Mouse (Mus musculus): ENCODE data around the gene Ttc28. TPM values are rescaled to one million over a fixed set of nuclear protein-coding genes. Genes with fewer than 3 reads are reported as not detected.

Gene Ttc28
- total and polyA plus RNA-seq, 3 experiments = 1.1 to 1.8 TPM; not detected in 1

DNA sequence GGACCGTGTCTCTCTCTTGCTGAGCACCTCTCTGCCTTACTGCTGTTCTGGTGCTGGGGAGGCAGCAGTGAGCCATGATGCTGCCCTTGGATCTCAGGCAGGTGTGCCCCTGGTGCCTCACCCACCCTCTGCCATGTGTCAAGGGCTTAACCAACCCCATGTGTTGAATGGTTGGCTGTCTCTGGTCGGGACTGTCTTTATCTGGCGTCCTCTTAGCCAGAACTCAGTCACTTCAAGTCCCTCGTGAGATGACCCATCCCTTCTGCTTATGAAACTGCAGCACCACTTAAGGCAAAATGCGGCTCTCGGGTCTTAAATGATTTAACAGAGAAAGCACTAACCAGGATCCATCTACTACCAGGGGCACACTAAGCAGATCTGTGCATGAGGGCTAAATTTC lies 283.3 kb downstream of the Ttc28 start:
- DNase-seq (ENCODE audit: low read depth, low spot score) = no peak
- H3K9ac ChIP-seq (ENCODE audit: control insufficient read depth, low read depth, low read length, poor library complexity, severe bottlenecking) = no peak overlapping the region
- no peak for TF ChIP-seq CHD2 (IDR thresholded peaks at IDR 0.05; ENCODE audit: low read length)
- no peak for TF ChIP-seq POLR2AphosphoS5 (IDR thresholded peaks at IDR 0.05; ENCODE audit: borderline replicate concordance, low read depth, low read length)
- no peak for TF ChIP-seq ZKSCAN1 (IDR thresholded peaks at IDR 0.05; ENCODE audit: low read depth, low read length)
- no peak for TF ChIP-seq BHLHE40 (IDR thresholded peaks at IDR 0.05; ENCODE audit: borderline replicate concordance, low read depth, low read length)
- TF ChIP-seq ETS1 (IDR thresholded peaks at IDR 0.05; ENCODE audit: low read depth, low read length) = no peak
- no peak for TF ChIP-seq RAD21 (IDR thresholded peaks at IDR 0.05; ENCODE audit: low read depth, low read length)
- no peak for TF ChIP-seq CHD1 (IDR thresholded peaks at IDR 0.05; ENCODE audit: low read depth, low read length)
- TF ChIP-seq TAL1 (IDR thresholded peaks at IDR 0.05; ENCODE audit: low read length) = no peak
- no peak for TF ChIP-seq USF1 (IDR thresholded peaks at IDR 0.05; ENCODE audit: low read depth, low read length)
- TF ChIP-seq POLR2AphosphoS2 (IDR thresholded peaks at IDR 0.05; ENCODE audit: low read length) = no peak
- TF ChIP-seq GATA1 (IDR thresholded peaks at IDR 0.05; ENCODE audit: low read depth, low read length) = no peak
- no peak for TF ChIP-seq RCOR1 (IDR thresholded peaks at IDR 0.05; ENCODE audit: low read depth, low read length)
- no peak for TF ChIP-seq MAFK (IDR thresholded peaks at IDR 0.05; ENCODE audit: borderline replicate concordance, low read depth, low read length)
- no peak for TF ChIP-seq GABPA (IDR thresholded peaks at IDR 0.05; ENCODE audit: low read depth, low read length)
- TF ChIP-seq MYC (IDR thresholded peaks at IDR 0.05; ENCODE audit: low read depth, low read length) = no peak
- TF ChIP-seq MAX (IDR thresholded peaks at IDR 0.05; ENCODE audit: low read length) = no peak
- no peak for TF ChIP-seq USF2 (IDR thresholded peaks at IDR 0.05; ENCODE audit: borderline replicate concordance in 1 of 2, insufficient read depth in 1 of 2, low read depth in 1 of 2, low read length in 2 of 2)
- TF ChIP-seq KAT2A (conservative IDR thresholded peaks at IDR 0.05; ENCODE audit: low read depth, low read length) = no peak
- TF ChIP-seq SIN3A (IDR thresholded peaks at IDR 0.05; ENCODE audit: low read length) = no peak
- no peak for TF ChIP-seq EP300 (IDR thresholded peaks at IDR 0.05; ENCODE audit: low read depth in 1 of 2, low read length in 2 of 2)
- H3K36me3 ChIP-seq (ENCODE audit: control insufficient read depth in 1 of 2, insufficient read depth in 2 of 2, low read length in 2 of 2) = peaks cover 0 to 9% of the 10 kb centered on the region in 2 experiments; a peak in 2 of 4 replicates
- H3K4me1 ChIP-seq (ENCODE audit: control insufficient read depth in 1 of 2, insufficient read depth in 2 of 2, low read length in 2 of 2) = peaks cover 0 to 11% of the 10 kb centered on the region in 2 experiments; a peak in 2 of 4 replicates
- H3K4me3 ChIP-seq (ENCODE audit: control insufficient read depth in 1 of 2, insufficient read depth in 1 of 2, low read depth in 2 of 2, low read length in 2 of 2) = no peak overlapping the region
- no peaks in the 10 kb centered on the region for H3K27me3 ChIP-seq (ENCODE audit: control insufficient read depth in 1 of 2, insufficient read depth in 2 of 2, low read length in 2 of 2)
- no peaks in the 10 kb centered on the region for H3K9me3 ChIP-seq (replicated peaks; ENCODE audit: insufficient read depth, low read length)
- no peak overlapping the region for H3K27ac ChIP-seq (ENCODE audit: control insufficient read depth, low read depth, low read length)
- no peaks in the 10 kb centered on the region for H3K79me2 ChIP-seq (ENCODE audit: control insufficient read depth, insufficient read depth, low read length, poor library complexity)

DNA sequence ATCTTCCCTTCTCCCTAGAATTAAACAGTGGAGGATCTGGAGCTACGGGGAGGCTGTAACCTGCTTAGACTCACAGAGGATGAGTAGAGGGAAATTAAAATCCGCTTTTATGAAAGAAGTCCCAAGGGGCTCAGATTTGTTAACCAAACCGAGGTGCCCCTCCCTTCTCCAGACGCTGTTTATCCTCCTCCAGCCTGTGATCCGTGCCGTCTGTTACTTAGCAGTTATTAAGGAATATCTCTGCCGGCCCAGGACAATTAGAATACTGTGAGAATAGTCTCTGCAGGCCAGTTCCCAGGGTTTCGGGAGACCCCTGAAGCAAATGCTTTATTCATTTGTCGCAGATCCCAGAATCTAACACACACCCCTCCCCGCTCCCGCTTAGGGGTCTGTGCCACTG lies 283.8 kb downstream of the Ttc28 start:
- DNase-seq (ENCODE audit: low read depth, low spot score) = no peak
- Histone ChIP-seq H3K9ac (ENCODE audit: control insufficient read depth, low read depth, low read length, poor library complexity, severe bottlenecking) (no peak overlapping the region), H3K27me3 (ENCODE audit: control insufficient read depth in 1 of 2, insufficient read depth in 2 of 2, low read length in 2 of 2) (no peaks in the 10 kb centered on the region), H3K4me1 (ENCODE audit: control insufficient read depth in 1 of 2, insufficient read depth in 2 of 2, low read length in 2 of 2) (peaks cover 0 to 11% of the 10 kb centered on the region in 2 experiments; a peak in 2 of 4 replicates), H3K36me3 (ENCODE audit: control insufficient read depth in 1 of 2, insufficient read depth in 2 of 2, low read length in 2 of 2) (peaks cover 0 to 9% of the 10 kb centered on the region in 2 experiments; a peak in 2 of 4 replicates), H3K79me2 (ENCODE audit: control insufficient read depth, insufficient read depth, low read length, poor library complexity) (no peaks in the 10 kb centered on the region), H3K4me3 (ENCODE audit: control insufficient read depth in 1 of 2, insufficient read depth in 1 of 2, low read depth in 2 of 2, low read length in 2 of 2) (no peak overlapping the region), H3K27ac (ENCODE audit: control insufficient read depth, low read depth, low read length) (no peak overlapping the region), H3K9me3 (replicated peaks; ENCODE audit: insufficient read depth, low read length) (no peaks in the 10 kb centered on the region)
- TF ChIP-seq ELF1 (IDR thresholded peaks at IDR 0.05; ENCODE audit: low read depth, low read length) (no peak), CHD1 (IDR thresholded peaks at IDR 0.05; ENCODE audit: low read depth, low read length) (no peak), GABPA (IDR thresholded peaks at IDR 0.05; ENCODE audit: low read depth, low read length) (no peak), ETS1 (IDR thresholded peaks at IDR 0.05; ENCODE audit: low read depth, low read length) (no peak), HCFC1 (IDR thresholded peaks at IDR 0.05; ENCODE audit: low read depth, low read length) (no peak), RAD21 (IDR thresholded peaks at IDR 0.05; ENCODE audit: low read depth, low read length) (no peak), TCF12 (IDR thresholded peaks at IDR 0.05; ENCODE audit: low read depth, low read length) (no peak), MYC (IDR thresholded peaks at IDR 0.05; ENCODE audit: low read depth, low read length) (no peak), EP300 (IDR thresholded peaks at IDR 0.05; ENCODE audit: low read depth in 1 of 2, low read length in 2 of 2) (no peak), NELFE (IDR thresholded peaks at IDR 0.05; ENCODE audit: low read depth, low read length) (no peak), POLR2A (IDR thresholded peaks at IDR 0.05; ENCODE audit: control insufficient read depth in 1 of 2, insufficient read depth in 1 of 2, low read depth in 1 of 2, low read length in 2 of 2, poor library complexity in 1 of 2) (no peak), MAFK (IDR thresholded peaks at IDR 0.05; ENCODE audit: borderline replicate concordance, low read depth, low read length) (no peak)

All from MEL (cell line).